Mouse (Mus musculus) testis, adult 2 months (tissue): Measurements from ENCODE around the gene Edf1. TPM values are rescaled to one million over a fixed set of nuclear protein-coding genes. Genes with fewer than 3 reads are reported as not detected.

Experiments
- H3K27ac ChIP-seq: fragments of 200-500 bp; 2 replicates; pipeline ENCODE4 v1.5.1; 2012; ENCODE audit warnings: low read depth, low read length; ENCODE audit not compliant: control insufficient read depth, insufficient read depth
- H3K27me3 ChIP-seq: fragments of 200-500 bp; 2 replicates; pipeline ENCODE4 v1.6.1; 2012; ENCODE audit warnings: mild to moderate bottlenecking, low read length, moderate library complexity; ENCODE audit not compliant: control insufficient read depth, insufficient read depth
- H3K36me3 ChIP-seq: fragments of 200-500 bp; 2 replicates; pipeline ENCODE4 v1.6.1; 2012; ENCODE audit warnings: mild to moderate bottlenecking, low read length; ENCODE audit not compliant: control insufficient read depth, insufficient read depth
- H3K4me1 ChIP-seq: fragments of 200-500 bp; 2 replicates; pipeline ENCODE4 v1.6.1; 2012; ENCODE audit warnings: low read length; ENCODE audit not compliant: control insufficient read depth, insufficient read depth
- H3K4me3 ChIP-seq: fragments of 200-500 bp; 2 replicates; pipeline ENCODE4 v1.5.1; 2012; ENCODE audit warnings: low read depth, mild to moderate bottlenecking, low read length, moderate library complexity, mixed read lengths; ENCODE audit not compliant: control insufficient read depth
- CTCF ChIP-seq: fragments of 200-500 bp; IDR thresholded peaks from 2 replicates; pipeline ENCODE4 v1.5.1; 2012; ENCODE audit warnings: low read depth, mild to moderate bottlenecking, inconsistent platforms, low read length, moderate library complexity; ENCODE audit not compliant: control insufficient read depth, insufficient read depth, insufficient replicate concordance
- POLR2A ChIP-seq: fragments of 200-500 bp; IDR thresholded peaks from 2 replicates; pipeline ENCODE4 v1.6.1; 2012; ENCODE audit warnings: low read depth, mild to moderate bottlenecking, inconsistent platforms, low read length, moderate library complexity; ENCODE audit not compliant: control insufficient read depth
- polyA plus RNA-seq: library from polyadenylated mRNA; depleted of rRNA; stranded (reverse); fragments of >200 nt; gene quantifications from 2 replicates; pipeline ENCODE4 v1.2.3, GENCODE M21; 2012; rRNA removed

Edf1 gene
- polyA plus RNA-seq = 170 and 227 TPM in 2 replicates

DNA sequence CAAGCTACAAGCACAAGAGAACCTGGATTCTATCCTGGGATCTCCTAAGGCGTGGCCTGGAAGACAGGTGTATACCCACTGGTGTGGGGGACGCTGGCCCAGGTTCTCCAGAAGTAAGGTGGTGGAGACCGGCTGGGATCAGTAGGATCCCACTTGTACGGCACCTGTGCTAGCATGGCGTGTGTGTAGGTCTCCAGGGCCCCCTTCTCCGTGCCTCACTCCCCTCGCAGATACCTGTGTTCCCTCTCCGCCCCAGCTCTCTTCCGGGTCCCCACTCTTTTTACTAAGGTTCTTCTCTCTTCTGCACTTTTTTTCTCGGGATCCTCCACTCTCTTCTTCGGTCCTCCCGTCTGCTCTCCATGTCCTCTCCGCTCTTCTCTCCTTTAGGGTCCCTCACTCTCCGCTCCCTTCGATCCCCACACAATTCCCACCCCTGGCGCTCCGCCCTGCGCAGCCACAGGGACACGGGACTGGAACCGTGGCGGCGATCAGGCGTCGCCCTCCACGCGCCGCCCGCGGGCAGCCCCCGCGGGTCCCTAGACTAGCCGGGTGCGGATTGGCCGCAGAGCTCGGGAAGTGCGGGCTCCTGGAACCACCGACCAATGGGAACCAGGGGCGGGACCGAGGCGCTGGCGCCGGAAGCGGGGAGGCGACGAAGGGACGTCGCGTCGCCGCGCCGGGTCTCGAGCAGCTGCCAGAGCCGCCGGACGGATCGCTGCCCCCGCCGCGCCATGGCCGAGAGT lies at the start of gene Edf1:
Edf1 (plus strand) TSS at position 627 of the 743 bp plus-strand sequence.
- H3K27ac ChIP-seq = peak within 1 kb of the TSS; percentile 75
- H3K27me3 ChIP-seq = no peaks in the 10 kb centered on the region
- peaks cover 4% of the 10 kb centered on the region for H3K4me1 ChIP-seq
- no peaks in the 10 kb centered on the region; the same call in 1 of the 2 replicates for H3K36me3 ChIP-seq
- TF ChIP-seq CTCF (no peak), POLR2A (peak; percentile 50)
- peak within 1 kb of the TSS; percentile 95 for H3K4me3 ChIP-seq

DNA sequence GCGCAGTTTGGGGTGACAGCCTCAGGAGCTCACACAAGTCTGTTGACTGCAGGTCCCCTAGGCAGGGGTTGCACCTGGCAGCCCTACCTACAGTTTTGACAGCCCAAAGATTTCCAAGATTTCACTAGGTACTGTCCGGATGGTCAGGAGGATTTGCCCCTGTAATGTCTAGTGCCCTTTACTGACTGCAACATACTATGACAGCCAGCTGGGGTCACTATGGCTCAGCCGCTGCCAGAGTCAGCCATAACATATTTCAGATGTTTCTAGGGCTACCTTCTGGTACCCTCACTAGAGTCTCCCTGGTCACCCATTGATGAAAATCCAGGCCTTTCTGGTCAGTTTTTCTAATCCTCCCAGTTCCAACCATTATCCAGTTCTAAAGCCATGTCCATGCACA lies 47.7 kb upstream of the Edf1 start:
- H3K36me3 ChIP-seq = peaks cover 2% of the 10 kb centered on the region
- H3K4me1 ChIP-seq = no peaks in the 10 kb centered on the region
- no peak overlapping the region for H3K27ac ChIP-seq
- TF ChIP-seq CTCF = peak; percentile 24; the same call in 1 of the 2 replicates
- no peak for TF ChIP-seq POLR2A
- H3K27me3 ChIP-seq = no peaks in the 10 kb centered on the region
- H3K4me3 ChIP-seq = no peak overlapping the region

DNA sequence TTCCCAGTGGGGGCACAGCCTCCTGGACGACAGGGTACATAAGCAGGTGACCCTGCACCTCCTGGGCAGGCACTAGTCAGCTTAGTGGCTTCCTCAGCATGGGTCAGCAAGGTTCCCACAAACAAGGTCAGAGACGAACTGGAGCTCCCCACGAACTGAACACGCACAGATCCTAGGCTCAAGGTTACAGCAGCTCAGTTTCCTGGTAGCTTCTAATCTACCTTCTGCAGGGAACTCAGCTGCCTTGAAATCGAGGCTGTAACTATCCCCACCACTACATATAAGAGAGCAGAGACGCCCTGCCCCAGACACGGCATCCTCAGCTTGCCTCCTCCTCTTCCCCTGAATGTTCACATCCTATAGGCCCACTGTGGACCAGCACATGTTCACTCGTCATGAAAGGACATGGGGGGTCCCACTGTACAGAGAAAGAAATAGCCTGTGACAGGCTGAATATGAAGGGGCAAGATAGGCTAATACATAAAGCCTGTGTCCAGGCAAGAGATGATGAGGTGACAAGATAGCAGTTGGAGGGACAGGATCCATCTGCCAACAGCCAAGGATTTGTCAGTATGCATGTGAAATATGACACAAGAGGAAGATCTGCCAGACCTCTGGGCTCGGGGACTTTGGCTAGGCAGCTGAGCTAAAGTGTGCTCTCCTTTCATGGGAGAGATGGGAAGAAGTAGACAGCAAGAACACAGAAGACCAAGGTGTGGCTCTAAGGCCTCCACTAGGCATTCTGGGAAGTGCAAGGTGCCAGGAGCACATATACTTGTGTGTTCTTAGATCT lies 30.9 kb upstream of the Edf1 start:
- no peaks in the 10 kb centered on the region for H3K27me3 ChIP-seq
- H3K36me3 ChIP-seq = peaks cover 5% of the 10 kb centered on the region
- H3K27ac ChIP-seq = no peak overlapping the region
- H3K4me3 ChIP-seq = no peak overlapping the region
- TF ChIP-seq CTCF = no peak
- no peak for TF ChIP-seq POLR2A
- H3K4me1 ChIP-seq = no peaks in the 10 kb centered on the region

DNA sequence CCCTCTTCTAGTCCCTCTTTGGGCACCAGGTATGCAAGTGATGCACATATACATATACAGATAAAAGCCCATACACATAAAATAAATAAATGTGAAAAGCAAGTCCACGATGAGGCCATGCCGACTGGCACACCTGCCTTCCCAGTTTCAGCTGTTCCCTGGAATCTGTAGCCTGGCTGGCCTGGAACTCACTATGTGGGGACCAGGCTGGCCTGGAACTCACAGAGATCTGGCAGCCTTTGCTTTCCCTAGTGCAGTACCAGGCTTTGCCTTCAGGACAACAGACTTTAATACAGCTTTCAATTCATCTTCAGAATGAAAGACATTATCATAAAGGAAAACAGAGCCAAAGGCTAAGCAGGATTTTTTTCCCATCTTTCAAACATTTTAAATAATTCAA lies 23.9 kb upstream of the Edf1 start:
- TF ChIP-seq CTCF (no peak), POLR2A (no peak)
- H3K4me3 ChIP-seq = no peak overlapping the region
- no peaks in the 10 kb centered on the region for H3K27me3 ChIP-seq
- H3K4me1 ChIP-seq = no peaks in the 10 kb centered on the region
- no peak overlapping the region for H3K27ac ChIP-seq
- H3K36me3 ChIP-seq = peaks cover 4% of the 10 kb centered on the region

DNA sequence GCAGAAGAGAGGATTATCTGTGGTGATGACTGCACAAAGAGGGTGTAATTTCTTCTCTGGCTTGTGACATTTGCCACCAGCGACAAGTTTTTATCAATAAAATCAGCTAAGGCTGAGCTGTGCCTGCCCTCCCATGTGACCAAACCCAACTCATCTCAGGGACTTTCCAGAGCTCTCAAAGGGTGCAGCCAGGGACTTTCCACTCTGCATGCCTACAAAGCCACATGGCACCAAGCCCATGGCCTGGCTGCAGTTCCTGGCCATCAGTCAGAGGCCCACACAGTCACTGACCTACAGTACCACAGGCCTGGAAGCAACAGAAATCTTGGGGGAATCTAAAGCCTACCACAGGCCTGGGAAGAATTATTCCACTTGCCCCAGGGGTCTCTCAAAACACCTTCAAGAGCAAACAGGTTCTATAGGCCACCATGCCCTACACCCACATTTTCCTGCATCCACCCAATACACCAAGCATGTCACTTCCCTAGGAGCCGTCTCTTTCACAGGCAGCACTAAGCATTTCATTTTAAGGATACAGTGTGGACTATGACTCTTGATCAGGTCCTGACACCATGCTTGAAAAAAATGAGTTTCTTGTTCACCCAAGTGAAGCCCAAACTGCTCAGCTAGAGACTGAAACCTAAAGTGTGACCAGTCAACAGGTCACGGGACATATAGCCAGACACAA lies 23.3 kb upstream of the Edf1 start:
- peaks cover 4% of the 10 kb centered on the region for H3K36me3 ChIP-seq
- TF ChIP-seq CTCF (no peak), POLR2A (no peak)

DNA sequence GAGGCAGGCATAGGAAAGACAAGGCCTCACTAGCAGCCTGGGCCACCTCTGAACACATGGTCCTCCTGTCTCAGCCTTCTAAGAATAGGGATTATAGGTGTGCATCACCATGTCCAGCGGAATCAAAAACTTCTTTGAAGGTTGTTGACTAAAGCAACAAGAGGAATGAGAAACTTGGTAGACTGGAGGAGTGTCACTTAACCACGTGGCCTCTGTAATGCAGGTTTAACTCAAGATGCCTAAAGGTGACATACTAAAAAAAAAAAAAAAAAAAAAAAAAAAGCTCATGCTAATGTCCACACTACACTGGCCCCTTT lies 22.8 kb upstream of the Edf1 start:
- H3K36me3 ChIP-seq = peaks cover 4% of the 10 kb centered on the region
- no peaks in the 10 kb centered on the region for H3K27me3 ChIP-seq
- H3K4me3 ChIP-seq = no peak overlapping the region
- TF ChIP-seq CTCF (no peak), POLR2A (no peak)
- no peaks in the 10 kb centered on the region for H3K4me1 ChIP-seq
- peak overlapping the region; percentile 30; the same call in 1 of the 2 replicates for H3K27ac ChIP-seq

More for the DNA sequence above, 23.3 kb upstream of the Edf1 start:
- H3K27ac ChIP-seq = peak overlapping the region; percentile 30; the same call in 1 of the 2 replicates
- no peaks in the 10 kb centered on the region for H3K27me3 ChIP-seq
- no peak overlapping the region for H3K4me3 ChIP-seq
- no peaks in the 10 kb centered on the region for H3K4me1 ChIP-seq

DNA sequence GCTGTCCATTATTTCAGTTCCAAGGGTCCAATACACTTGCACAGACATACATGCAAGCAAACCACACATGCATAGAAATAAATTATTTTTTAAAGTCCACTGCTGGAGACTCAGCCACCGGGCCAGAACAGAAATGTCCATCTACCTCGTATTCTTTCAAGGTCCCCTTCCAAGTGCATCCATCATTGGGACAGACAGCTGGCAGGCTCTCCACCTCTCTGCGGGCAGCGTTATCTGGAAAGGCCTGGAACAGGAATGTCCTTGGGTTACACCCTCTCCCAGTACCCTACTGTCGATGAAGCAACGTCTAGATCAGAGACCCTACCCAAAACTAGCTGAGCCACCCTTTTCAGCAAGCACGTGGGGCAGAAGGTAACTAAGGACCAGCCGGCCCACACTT lies 21.1 kb upstream of the Edf1 start:
- Histone ChIP-seq H3K36me3 (peaks cover 4% of the 10 kb centered on the region; the same call in 1 of the 2 replicates), H3K27ac (no peak overlapping the region), H3K27me3 (no peaks in the 10 kb centered on the region), H3K4me1 (no peaks in the 10 kb centered on the region), H3K4me3 (no peak overlapping the region)
- TF ChIP-seq POLR2A (no peak), CTCF (no peak)
